Mouse (Mus musculus) embryo, embryonic 11.5 days (tissue): Measurements from ENCODE around the gene Foxred2.
A peak's percentile ranks its signal among the peaks of the same experiment; 100 is the strongest.

Source experiments
- DNase-seq: peaks from one replicate; pipeline ENCODE4 v3.0.0-alpha.2; 2012; ENCODE audit warnings: low read depth, low spot score

Foxred2 gene

GRCm38 (mm10) chr15:77945711-77946110 is 10.8 kb downstream of the Foxred2 start:
- no peak for DNase-seq

GRCm38 (mm10) chr15:77941563-77941962 is 15.0 kb downstream of the Foxred2 start:
- DNase-seq = no peak

GRCm38 (mm10) chr15:77938516-77938915 is 18.0 kb downstream of the Foxred2 start:
- DNase-seq = no peak

- no peak for DNase-seq
These were observed 20.7 kb downstream of the Foxred2 start for GRCm38 (mm10) chr15:77935673-77936375.

- DNase-seq = no peak
These were observed 21.6 kb downstream of the Foxred2 start for GRCm38 (mm10) chr15:77934968-77935367.

GRCm38 (mm10) chr15:77934326-77934725 is 22.2 kb downstream of the Foxred2 start:
- DNase-seq = no peak

- DNase-seq = peak; percentile 87
These were observed 22.8 kb downstream of the Foxred2 start for GRCm38 (mm10) chr15:77933770-77934169.

GRCm38 (mm10) chr15:77933222-77933621 is 23.3 kb downstream of the Foxred2 start:
- no peak for DNase-seq

- DNase-seq = no peak
These were observed 24.9 kb downstream of the Foxred2 start for GRCm38 (mm10) chr15:77931689-77932016.

- no peak for DNase-seq
These were observed 25.4 kb downstream of the Foxred2 start for GRCm38 (mm10) chr15:77930986-77931688.

- DNase-seq = no peak
These were observed 26.7 kb downstream of the Foxred2 start for GRCm38 (mm10) chr15:77929804-77930203.

- peak; percentile 95 for DNase-seq
These were observed 27.7 kb downstream of the Foxred2 start, which contains the start of gene Txn2 for GRCm38 (mm10) chr15:77928673-77929331. Txn2 (minus strand) TSS chr15:77929006.

GRCm38 (mm10) chr15:77928091-77928490 is 28.4 kb downstream of the Foxred2 start:
- no peak for DNase-seq

GRCm38 (mm10) chr15:77926921-77927320 is 29.6 kb downstream of the Foxred2 start:
- no peak for DNase-seq

- no peak for DNase-seq
These were observed 31.3 kb downstream of the Foxred2 start for GRCm38 (mm10) chr15:77925195-77925594.

- DNase-seq = no peak
These were observed 33.1 kb downstream of the Foxred2 start for GRCm38 (mm10) chr15:77923267-77924035.

GRCm38 (mm10) chr15:77922710-77923109 is 33.8 kb downstream of the Foxred2 start:
- DNase-seq = no peak

GRCm38 (mm10) chr15:77921636-77922035 is 34.9 kb downstream of the Foxred2 start:
- no peak for DNase-seq

- DNase-seq = no peak
These were observed 35.7 kb downstream of the Foxred2 start for GRCm38 (mm10) chr15:77920511-77921462.

GRCm38 (mm10) chr15:77919441-77919840 is 37.1 kb downstream of the Foxred2 start:
- no peak for DNase-seq
